Mouse (Mus musculus) neural tube, embryonic 15.5 days (tissue): ENCODE measurements around the gene Enpp6. TPM values are rescaled to one million over a fixed set of nuclear protein-coding genes. Genes with fewer than 3 reads are reported as not detected.
A peak's percentile ranks its signal among the peaks of the same experiment; 100 is the strongest.

Experiments used
- ATAC-seq: fragments of 200-750 bp; cut with Nextera tagmentation; 2 replicates; pipeline ENCODE4 v1.8.0; 2017; ENCODE audit warnings: mild to moderate bottlenecking, moderate TSS enrichment, moderate library complexity; ENCODE audit not compliant: low FRiP score
- H3K27ac ChIP-seq: fragments of 300-500 bp; sonication (generic); replicated peaks from 2 replicates; pipeline ENCODE4 v1.5.1; 2015; ENCODE audit warnings: mild to moderate bottlenecking, inconsistent platforms
- H3K27me3 ChIP-seq: fragments of 300-500 bp; sonication (generic); replicated peaks from 2 replicates; pipeline ENCODE4 v1.6.1; 2015; ENCODE audit warnings: inconsistent platforms
- H3K36me3 ChIP-seq: fragments of 300-500 bp; sonication (generic); 2 replicates; pipeline ENCODE4 v1.6.1; 2015; ENCODE audit warnings: inconsistent platforms
- H3K4me1 ChIP-seq: fragments of 300-500 bp; sonication (generic); 2 replicates; pipeline ENCODE4 v1.6.1; 2015; ENCODE audit warnings: inconsistent platforms
- H3K4me2 ChIP-seq: fragments of 300-500 bp; sonication (generic); 2 replicates; pipeline ENCODE4 v1.6.1; 2015; ENCODE audit warnings: inconsistent platforms, mild to moderate bottlenecking, moderate library complexity
- H3K4me3 ChIP-seq: fragments of 300-500 bp; sonication (generic); replicated peaks from 2 replicates; pipeline ENCODE4 v1.5.1; 2015; ENCODE audit warnings: mild to moderate bottlenecking, inconsistent platforms
- H3K9ac ChIP-seq: fragments of 300-500 bp; sonication (generic); replicated peaks from 2 replicates; pipeline ENCODE4 v1.6.1; 2015; ENCODE audit warnings: mild to moderate bottlenecking, inconsistent platforms
- H3K9me3 ChIP-seq: fragments of 300-500 bp; sonication (generic); replicated peaks from 2 replicates; pipeline ENCODE4 v1.6.1; 2016; ENCODE audit warnings: inconsistent platforms
- WGBS: fragments of 180-500 bp; shearing (Covaris S2); methylation state at CpG from one replicate; pipeline ENCODE4 v1.1.7; 2015; ENCODE audit warnings: mixed read lengths; 5-methylcytosine and 5-hydroxymethylcytosine counted together
- polyA plus RNA-seq: library from polyadenylated mRNA; unstranded; fragments of >200 nt; fragmentation: Nextera tagmentation; extraction: Ambion mirVana; gene quantifications from 2 replicates; pipeline ENCODE4 v1.2.1, GENCODE M21; 2015

Enpp6 gene
- polyA plus RNA-seq, 1 experiment from 2014 or later, result 1.5 TPM

DNA sequence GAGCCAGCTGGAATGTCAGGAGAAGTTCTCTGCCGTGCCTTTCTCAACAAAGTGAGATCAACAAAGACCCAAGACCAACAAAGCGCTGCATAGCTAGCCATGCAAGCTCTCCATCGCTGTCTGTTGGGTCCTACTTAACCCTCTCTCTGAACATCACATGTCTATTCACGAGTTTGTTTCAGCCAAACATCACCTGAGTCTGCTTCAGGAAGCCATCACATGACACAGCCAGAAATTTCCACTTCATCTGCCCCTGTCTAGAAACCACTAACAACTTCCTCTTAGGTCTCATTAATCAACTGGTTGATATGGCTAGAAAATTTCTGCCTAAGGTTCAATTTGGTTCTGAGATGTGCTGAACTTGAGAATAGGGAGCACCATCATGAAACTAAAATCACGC is 85.3 kb downstream of the Enpp6 start:
- Histone ChIP-seq H3K9me3 (no peaks in the 10 kb centered on the region), H3K4me3 (no peak overlapping the region), H3K9ac (no peak overlapping the region), H3K36me3 (no peaks in the 10 kb centered on the region), H3K27ac (no peak overlapping the region), H3K4me1 (no peaks in the 10 kb centered on the region), H3K27me3 (no peaks in the 10 kb centered on the region), H3K4me2 (no peak overlapping the region)
- 87% methylated on average over 5 of the region's 5 CpGs for WGBS
- ATAC-seq, result no peak

DNA sequence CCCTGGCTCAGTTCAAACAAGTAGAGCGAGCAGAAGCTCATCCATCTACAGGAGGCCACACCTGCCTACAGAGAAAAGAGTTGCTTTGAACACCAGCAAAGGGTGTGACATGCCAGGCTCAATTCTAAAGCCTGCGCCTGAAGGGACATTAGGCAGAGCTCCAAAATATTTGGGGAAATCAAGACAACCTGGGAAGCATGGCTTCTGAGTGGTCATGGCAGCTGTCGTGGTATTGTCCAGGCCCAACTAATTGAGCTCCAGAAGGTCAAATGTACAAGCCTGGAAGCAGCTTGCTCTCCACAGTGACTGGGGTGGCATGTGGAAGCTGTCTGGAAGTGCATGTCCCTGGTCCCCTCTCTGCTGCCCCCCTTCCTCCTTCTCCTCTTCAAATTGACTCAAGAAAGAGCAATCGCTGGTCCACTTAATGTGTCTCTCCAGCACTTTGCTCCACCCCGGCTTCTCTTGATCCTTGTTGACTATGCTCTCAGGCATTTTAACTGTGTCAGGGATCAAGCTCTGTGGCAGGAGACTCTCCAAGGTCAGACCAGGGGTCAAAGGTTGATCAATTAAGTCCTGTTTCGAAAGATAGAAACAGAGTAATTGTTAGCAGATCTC is 89.4 kb downstream of the Enpp6 start:
- Histone ChIP-seq H3K27ac (no peak overlapping the region), H3K4me1 (no peaks in the 10 kb centered on the region), H3K9me3 (no peaks in the 10 kb centered on the region), H3K4me3 (no peak overlapping the region), H3K36me3 (no peaks in the 10 kb centered on the region), H3K27me3 (no peaks in the 10 kb centered on the region), H3K9ac (no peak overlapping the region), H3K4me2 (no peak overlapping the region)
- WGBS, result 91% methylated on average over 6 of the region's 6 CpGs
- ATAC-seq, result no peak

DNA sequence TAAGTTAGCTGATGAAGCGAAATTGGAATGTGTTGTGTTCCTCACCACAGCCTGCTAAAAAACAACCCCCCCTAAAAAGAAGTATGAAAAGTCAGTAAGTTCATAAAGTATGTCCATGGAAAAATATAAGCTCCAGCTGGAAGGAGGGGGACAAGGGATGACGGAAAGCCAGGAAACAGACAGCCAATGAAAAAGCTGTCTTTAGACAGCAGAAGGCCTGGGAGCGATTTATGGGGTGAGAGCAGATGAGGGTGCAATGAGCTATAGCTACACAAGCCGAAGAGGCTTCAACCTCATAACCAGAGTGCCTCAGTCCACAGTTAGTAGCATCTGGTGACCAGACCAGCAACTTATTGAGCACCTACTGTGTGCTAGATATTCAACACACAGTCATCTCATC is 93.3 kb downstream of the Enpp6 start:
- H3K9me3 ChIP-seq, result no peaks in the 10 kb centered on the region
- 60% methylated on average over 4 of the region's 4 CpGs for WGBS

DNA sequence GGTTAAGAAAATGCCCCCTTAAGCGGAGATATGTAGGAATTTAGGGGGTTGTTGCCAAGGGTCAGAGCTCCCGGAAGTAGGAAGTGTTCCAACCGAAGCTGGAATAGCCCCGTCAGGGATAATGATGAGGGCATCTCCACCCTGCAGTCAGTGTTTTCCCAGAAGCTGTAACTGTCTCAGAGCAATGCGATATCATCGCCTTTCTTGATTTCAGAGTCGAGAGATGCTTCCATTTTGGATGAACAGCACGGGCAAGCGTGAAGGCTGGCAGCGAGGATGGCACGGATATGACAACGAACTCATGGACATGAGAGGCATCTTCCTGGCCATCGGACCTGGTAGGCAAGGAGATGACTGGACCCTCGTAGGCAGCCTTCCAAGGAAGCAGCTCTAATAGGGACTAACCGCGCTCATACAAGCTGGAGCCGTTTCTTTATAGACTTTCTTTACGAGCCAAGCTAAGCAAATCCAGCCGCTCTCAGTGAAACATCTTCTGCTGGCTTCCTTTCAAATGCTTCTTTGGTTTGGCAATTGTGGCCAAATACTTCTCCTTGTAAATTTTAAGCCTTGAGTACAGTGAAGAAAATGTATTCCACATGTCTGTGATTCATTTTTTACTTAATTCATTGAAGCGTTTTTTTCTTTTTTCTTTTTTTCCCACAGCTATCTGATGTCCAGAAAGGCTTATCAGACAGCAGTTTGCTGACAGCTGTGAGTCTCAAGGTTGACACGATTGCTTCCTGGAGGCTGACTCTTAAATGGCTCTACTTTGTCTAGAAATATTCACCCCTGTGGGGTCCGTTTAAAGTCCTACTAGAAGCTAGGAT is 95.7 kb downstream of the Enpp6 start:
- WGBS, result 83% methylated on average over 22 of the region's 22 CpGs
- no peak overlapping the region for H3K27ac ChIP-seq
- no peak overlapping the region for H3K4me3 ChIP-seq
- no peak overlapping the region for H3K9ac ChIP-seq
- H3K9me3 ChIP-seq, result no peaks in the 10 kb centered on the region
- H3K27me3 ChIP-seq, result no peaks in the 10 kb centered on the region
- no peaks in the 10 kb centered on the region for H3K4me1 ChIP-seq
- H3K4me2 ChIP-seq, result peak overlapping the region; percentile 19; the same call in 1 of the 2 replicates
- no peak for ATAC-seq
- no peaks in the 10 kb centered on the region for H3K36me3 ChIP-seq

More for the DNA sequence above, 93.3 kb downstream of the Enpp6 start:
- no peak overlapping the region for H3K4me3 ChIP-seq
- no peak for ATAC-seq
- H3K9ac ChIP-seq, result no peak overlapping the region
- no peak overlapping the region for H3K4me2 ChIP-seq
- no peaks in the 10 kb centered on the region for H3K4me1 ChIP-seq
- H3K27ac ChIP-seq, result no peak overlapping the region
- H3K36me3 ChIP-seq, result no peaks in the 10 kb centered on the region
- H3K27me3 ChIP-seq, result no peaks in the 10 kb centered on the region

DNA sequence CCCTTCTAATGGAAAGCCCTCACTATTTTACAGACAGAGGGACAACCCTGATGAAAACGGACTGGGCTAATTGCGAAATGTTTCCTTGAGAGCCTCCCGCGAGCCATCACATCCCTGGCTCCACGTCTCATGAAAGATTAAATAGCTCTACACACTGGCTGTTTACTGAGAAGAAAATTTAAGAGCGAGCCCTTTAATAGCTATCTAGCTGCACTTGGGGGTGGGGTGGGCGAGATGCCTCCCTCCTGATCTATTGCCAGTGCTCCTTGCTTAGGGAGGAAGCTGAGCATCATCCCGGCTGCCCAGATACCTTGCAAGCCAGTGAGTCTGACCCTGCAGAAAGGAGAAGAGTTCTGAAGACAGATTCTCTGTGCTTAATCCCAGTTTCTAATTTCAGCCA is 103.3 kb downstream of the Enpp6 start:
- Histone ChIP-seq H3K4me2 (peak overlapping the region; percentile 20; the same call in 1 of the 2 replicates), H3K27ac (peak overlapping the region; percentile 14; the same call in 1 of the 2 replicates), H3K4me3 (no peak overlapping the region), H3K27me3 (no peaks in the 10 kb centered on the region), H3K36me3 (no peaks in the 10 kb centered on the region), H3K9ac (no peak overlapping the region), H3K4me1 (peaks cover 10% of the 10 kb centered on the region; the same call in 1 of the 2 replicates), H3K9me3 (no peaks in the 10 kb centered on the region)
- peak; percentile 72 for ATAC-seq
- 46% methylated on average over 8 of the region's 8 CpGs for WGBS

DNA sequence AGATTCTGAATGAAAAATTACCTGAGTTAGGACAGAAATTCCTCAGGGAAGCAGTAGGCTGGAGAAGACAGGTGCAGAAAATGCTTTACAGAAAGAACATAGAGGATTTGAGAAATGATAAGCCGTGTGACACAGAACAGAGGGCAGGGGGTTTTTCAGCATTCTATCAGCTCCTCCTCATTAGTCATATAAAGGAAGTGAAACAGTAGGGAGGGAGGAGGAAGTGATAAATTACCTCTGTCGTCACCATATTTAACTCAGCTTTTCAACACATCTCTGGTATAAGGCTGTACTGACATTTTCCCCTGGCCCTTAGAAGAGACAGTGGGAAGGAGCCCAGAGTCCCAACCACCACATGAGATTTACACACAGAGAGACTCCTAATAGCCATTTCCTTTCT is 118.9 kb downstream of the Enpp6 start:
- Histone ChIP-seq H3K9me3 (no peaks in the 10 kb centered on the region), H3K9ac (no peak overlapping the region), H3K27ac (no peak overlapping the region), H3K4me1 (no peaks in the 10 kb centered on the region), H3K4me2 (no peak overlapping the region), H3K4me3 (no peak overlapping the region), H3K27me3 (no peaks in the 10 kb centered on the region), H3K36me3 (no peaks in the 10 kb centered on the region)
- WGBS, result 80% methylated on average over 2 of the region's 2 CpGs
- ATAC-seq, result no peak

DNA sequence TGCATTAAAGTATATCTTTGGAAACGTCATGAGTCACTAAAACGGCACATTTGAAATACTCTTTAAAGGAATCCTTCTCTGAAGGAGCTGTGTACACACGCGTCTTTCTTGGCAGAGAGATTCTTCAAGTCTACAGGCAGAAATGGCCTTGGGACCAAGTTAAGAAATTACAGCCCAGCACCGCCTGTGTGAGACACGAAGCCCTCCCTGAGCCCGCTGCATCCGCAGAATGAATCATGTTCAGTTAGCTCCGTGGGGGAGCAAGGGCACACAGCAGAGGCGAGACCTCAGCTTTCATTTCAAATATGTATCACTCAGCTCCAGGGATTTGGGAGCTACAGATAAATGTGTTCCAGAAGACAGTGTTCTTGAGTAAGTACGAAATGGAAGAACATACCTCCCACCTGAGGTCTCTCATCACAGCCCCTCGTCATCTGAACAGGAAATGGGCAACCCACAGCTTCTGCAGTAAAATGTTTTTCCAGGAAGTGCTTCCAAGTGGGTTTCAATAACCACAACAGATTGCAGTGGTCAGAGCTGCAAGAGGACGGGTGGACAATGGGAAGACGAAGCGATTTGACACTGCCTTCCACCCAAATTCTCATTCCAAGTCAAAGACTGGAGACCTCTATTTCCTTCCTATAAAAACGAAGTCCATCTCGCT is 127.6 kb downstream of the Enpp6 start:
- H3K4me2 ChIP-seq, result no peak overlapping the region; the same call in 1 of the 2 replicates
- no peak for ATAC-seq
- no peak overlapping the region for H3K4me3 ChIP-seq
- WGBS, result 74% methylated on average over 17 of the region's 17 CpGs
- H3K36me3 ChIP-seq, result no peaks in the 10 kb centered on the region
- H3K9ac ChIP-seq, result no peak overlapping the region
- no peaks in the 10 kb centered on the region for H3K4me1 ChIP-seq
- H3K27ac ChIP-seq, result no peak overlapping the region
- H3K27me3 ChIP-seq, result no peaks in the 10 kb centered on the region
- H3K9me3 ChIP-seq, result no peaks in the 10 kb centered on the region

DNA sequence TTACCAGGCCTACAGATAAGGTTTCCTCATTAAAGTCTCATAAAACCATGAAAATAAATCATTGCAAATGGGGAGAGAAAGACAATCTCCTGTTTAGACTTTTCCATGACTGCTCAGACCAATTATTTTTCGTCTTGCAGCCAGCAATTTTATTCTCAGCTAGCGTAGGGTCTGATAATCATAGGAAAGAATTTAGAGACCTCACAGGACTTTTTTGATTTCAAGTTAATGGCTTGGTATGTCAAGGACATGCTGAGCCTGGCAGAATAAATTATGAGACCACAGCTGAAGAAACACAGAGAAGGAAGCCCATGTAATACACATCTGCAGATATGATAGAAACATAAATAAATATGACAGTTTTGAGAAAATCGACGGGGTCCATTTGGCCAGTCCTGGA is 130.6 kb downstream of the Enpp6 start:
- Histone ChIP-seq H3K4me2 (no peak overlapping the region), H3K4me3 (no peak overlapping the region), H3K27me3 (no peaks in the 10 kb centered on the region), H3K9me3 (no peaks in the 10 kb centered on the region), H3K36me3 (no peaks in the 10 kb centered on the region), H3K27ac (no peak overlapping the region), H3K4me1 (no peaks in the 10 kb centered on the region), H3K9ac (no peak overlapping the region)
- WGBS, result 70% methylated on average over 4 of the region's 4 CpGs
- no peak for ATAC-seq

DNA sequence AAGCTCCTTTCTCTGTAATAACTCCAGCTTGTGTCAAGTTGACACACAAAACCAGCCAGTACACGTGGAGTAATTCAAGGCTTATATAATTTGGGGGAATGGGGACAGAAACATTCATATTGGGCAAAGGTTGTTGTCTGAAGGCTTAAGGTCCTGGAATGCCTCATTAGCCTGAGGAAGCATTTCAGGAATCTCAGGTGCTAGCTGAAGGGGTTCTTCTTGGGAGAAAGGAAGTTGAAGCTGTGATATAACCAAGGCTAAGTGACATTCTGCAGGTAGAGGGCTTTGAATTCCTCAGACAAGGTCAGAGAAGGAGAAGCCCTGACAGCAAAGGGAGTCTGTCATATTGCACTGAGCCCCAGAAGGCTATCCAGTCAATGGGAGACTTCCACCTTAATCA is 133.2 kb downstream of the Enpp6 start:
- no peak overlapping the region for H3K9ac ChIP-seq
- H3K4me2 ChIP-seq, result no peak overlapping the region
- no peaks in the 10 kb centered on the region for H3K36me3 ChIP-seq
- H3K27ac ChIP-seq, result no peak overlapping the region
- H3K27me3 ChIP-seq, result no peaks in the 10 kb centered on the region
- H3K4me1 ChIP-seq, result no peaks in the 10 kb centered on the region
- ATAC-seq, result no peak
- 88% methylated on average over 1 of the region's 1 CpGs for WGBS
- no peak overlapping the region for H3K4me3 ChIP-seq
- H3K9me3 ChIP-seq, result no peaks in the 10 kb centered on the region

DNA sequence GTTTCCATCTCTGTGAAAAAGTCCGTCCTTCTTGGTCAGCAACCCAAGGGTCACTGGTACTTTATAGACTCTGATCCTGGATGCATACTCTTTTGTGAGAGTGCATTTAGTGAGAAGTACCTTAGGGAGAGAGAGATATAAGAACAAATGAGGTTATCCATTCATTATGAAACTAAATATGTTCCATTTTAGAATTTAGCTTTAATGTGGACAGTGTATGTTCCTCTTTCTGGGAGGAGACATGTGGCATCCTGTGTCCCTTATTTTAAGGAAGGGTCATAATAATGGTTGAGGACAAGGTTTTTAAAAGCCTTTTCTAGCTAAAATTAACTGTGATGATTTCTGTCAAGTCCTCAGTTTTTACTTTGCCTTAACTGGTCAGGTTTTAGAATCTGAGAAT is 142.2 kb downstream of the Enpp6 start:
- no peaks in the 10 kb centered on the region for H3K27me3 ChIP-seq
- 89% methylated on average over 1 of the region's 1 CpGs for WGBS

DNA sequence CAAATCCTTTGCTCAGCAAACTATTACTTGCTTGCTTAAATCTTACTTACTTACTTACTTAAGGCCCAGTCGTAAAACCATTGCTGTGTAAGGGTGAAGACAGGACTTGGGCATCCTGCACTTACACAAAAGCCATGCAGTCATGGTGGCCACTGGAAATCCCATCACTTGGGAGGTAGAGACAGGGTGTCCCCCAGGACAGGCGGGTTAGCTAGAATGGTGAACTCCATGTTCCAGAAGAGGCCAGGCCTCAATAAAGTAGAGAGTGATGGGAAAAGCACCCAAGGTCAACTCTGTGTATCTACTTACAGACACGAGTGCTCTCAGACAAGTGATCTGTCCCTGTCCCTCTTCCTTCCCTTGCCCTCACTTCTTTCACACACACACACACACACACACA is 146.7 kb downstream of the Enpp6 start:
- H3K4me1 ChIP-seq, result peaks cover 8% of the 10 kb centered on the region; the same call in 1 of the 2 replicates

More for the DNA sequence above, 142.2 kb downstream of the Enpp6 start:
- H3K27ac ChIP-seq, result no peak overlapping the region
- no peak for ATAC-seq
- no peaks in the 10 kb centered on the region for H3K36me3 ChIP-seq
- no peak overlapping the region for H3K4me3 ChIP-seq
- no peaks in the 10 kb centered on the region for H3K9me3 ChIP-seq
- H3K4me2 ChIP-seq, result no peak overlapping the region
- no peaks in the 10 kb centered on the region for H3K4me1 ChIP-seq
- no peak overlapping the region for H3K9ac ChIP-seq

DNA sequence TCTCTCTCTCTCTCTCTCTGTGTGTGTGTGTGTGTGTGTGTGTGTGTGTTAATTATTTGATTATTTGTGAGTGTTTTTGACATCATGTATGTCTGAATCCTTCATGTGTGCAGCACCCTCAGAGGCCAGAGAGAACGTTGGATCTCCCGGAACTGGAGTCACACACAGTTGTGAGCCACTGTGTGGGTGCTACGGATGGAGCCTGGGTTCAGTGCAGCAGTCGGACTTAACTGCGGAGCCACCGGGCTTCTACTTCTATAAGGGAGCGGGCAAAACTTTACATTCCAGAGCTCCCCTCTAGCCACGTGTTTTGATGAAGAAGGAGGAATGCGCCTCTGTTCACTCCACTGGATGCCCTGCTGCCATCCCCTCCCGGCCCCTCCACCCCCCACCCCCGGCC is 148.0 kb downstream of the Enpp6 start:
- Histone ChIP-seq H3K27me3 (no peaks in the 10 kb centered on the region), H3K4me1 (peaks cover 8% of the 10 kb centered on the region; the same call in 1 of the 2 replicates), H3K36me3 (no peaks in the 10 kb centered on the region), H3K27ac (no peak overlapping the region), H3K4me2 (no peak overlapping the region), H3K4me3 (no peak overlapping the region), H3K9me3 (no peaks in the 10 kb centered on the region), H3K9ac (no peak overlapping the region)
- no peak for ATAC-seq
- WGBS, result 68% methylated on average over 11 of the region's 11 CpGs

More for the DNA sequence above, 146.7 kb downstream of the Enpp6 start:
- 91% methylated on average over 3 of the region's 3 CpGs for WGBS
- H3K9ac ChIP-seq, result no peak overlapping the region
- H3K4me2 ChIP-seq, result no peak overlapping the region
- ATAC-seq, result no peak
- no peak overlapping the region for H3K4me3 ChIP-seq
- H3K9me3 ChIP-seq, result no peaks in the 10 kb centered on the region
- H3K36me3 ChIP-seq, result no peaks in the 10 kb centered on the region
- H3K27me3 ChIP-seq, result no peaks in the 10 kb centered on the region
- no peak overlapping the region for H3K27ac ChIP-seq
